Mouse (Mus musculus) midbrain, embryonic 11.5 days (tissue): ENCODE data around the gene Slain1. TPM values are rescaled to one million over a fixed set of nuclear protein-coding genes. Genes with fewer than 3 reads are reported as not detected.

Experiments
- ATAC-seq: fragments of 200-750 bp; cut with Nextera tagmentation; 2 replicates; pipeline ENCODE4 v1.8.0; 2017; ENCODE audit warnings: moderate TSS enrichment, moderate library complexity; ENCODE audit not compliant: low FRiP score
- DNase-seq: peaks from one replicate; pipeline ENCODE4 v3.0.0; 2015; ENCODE audit warnings: low spot score; ENCODE audit errors: missing footprints
- H3K27ac ChIP-seq: fragments of 300-500 bp; sonication (generic); 2 replicates; pipeline ENCODE4 v1.5.1; 2014; ENCODE audit warnings: low read depth, low read length
- H3K27me3 ChIP-seq: fragments of 300-500 bp; sonication (generic); 2 replicates; pipeline ENCODE4 v1.6.1; 2014; ENCODE audit warnings: mild to moderate bottlenecking, low read length, moderate library complexity, mixed read lengths; ENCODE audit not compliant: control insufficient read depth, insufficient read depth
- H3K36me3 ChIP-seq: fragments of 300-500 bp; sonication (generic); 2 replicates; pipeline ENCODE4 v1.6.1; 2014; ENCODE audit warnings: mild to moderate bottlenecking, low read length, moderate library complexity, mixed read lengths; ENCODE audit not compliant: control insufficient read depth, insufficient read depth
- H3K4me1 ChIP-seq: fragments of 300-500 bp; sonication (generic); 2 replicates; pipeline ENCODE4 v1.6.1; 2014; ENCODE audit warnings: low read length; ENCODE audit not compliant: control insufficient read depth, insufficient read depth
- H3K4me2 ChIP-seq: fragments of 300-500 bp; sonication (generic); 2 replicates; pipeline ENCODE4 v1.6.1; 2014; ENCODE audit warnings: mild to moderate bottlenecking, moderate library complexity
- H3K4me3 ChIP-seq: fragments of 300-500 bp; sonication (generic); 2 replicates; pipeline ENCODE4 v1.5.1; 2014; ENCODE audit warnings: low read depth, low read length
- H3K9ac ChIP-seq: fragments of 300-500 bp; sonication (generic); 2 replicates; pipeline ENCODE4 v1.6.1; 2014; ENCODE audit warnings: low read length
- H3K9me3 ChIP-seq: fragments of 300-500 bp; sonication (generic); 2 replicates; pipeline ENCODE4 v1.6.1; 2016; ENCODE audit warnings: low read length; ENCODE audit not compliant: control insufficient read depth
- WGBS: fragments of 180-500 bp; shearing (Covaris S2); extraction: QIAGEN DNeasy Blood & Tissue Kit; methylation state at CpG from one replicate; pipeline ENCODE4 v1.1.7; 2014; 5-methylcytosine and 5-hydroxymethylcytosine counted together
- polyA plus RNA-seq: library from polyadenylated mRNA; unstranded; fragments of >200 nt; fragmentation: Nextera tagmentation; extraction: Ambion mirVana; gene quantifications from 2 replicates; pipeline ENCODE4 v1.2.1, GENCODE M21; 2014

The Slain1 gene
- polyA plus RNA-seq, 1 experiment from 2014 or later: 16.0 TPM

DNA sequence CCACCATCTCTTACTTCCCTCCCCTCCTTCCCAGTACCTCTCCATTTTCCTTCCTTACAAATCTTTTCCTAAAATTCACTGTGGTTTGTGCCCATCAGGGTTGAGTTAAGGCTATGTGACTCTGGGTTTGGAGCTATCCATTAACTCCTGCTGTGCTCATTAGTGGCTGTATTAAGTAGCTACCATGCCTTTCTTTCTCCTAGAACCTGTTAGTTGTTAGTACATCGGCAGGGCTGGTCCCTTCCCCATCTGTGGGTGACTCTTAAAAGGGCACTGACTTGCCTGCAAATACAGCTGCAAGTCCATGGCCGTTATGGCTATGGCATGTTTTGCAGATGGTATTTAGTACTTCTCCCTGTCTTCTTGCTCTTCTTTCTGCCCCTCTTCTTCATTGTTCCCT is 58.6 kb downstream of the Slain1 start:
- no peaks in the 10 kb centered on the region for H3K4me1 ChIP-seq
- no peak overlapping the region for H3K9ac ChIP-seq
- no peak overlapping the region for H3K4me2 ChIP-seq
- ATAC-seq (no peak), DNase-seq (no peak)
- H3K9me3 ChIP-seq: no peaks in the 10 kb centered on the region
- WGBS: 73% methylated on average over 2 of the region's 2 CpGs
- peaks cover 3% of the 10 kb centered on the region; the same call in 1 of the 2 replicates for H3K36me3 ChIP-seq
- H3K27me3 ChIP-seq: no peaks in the 10 kb centered on the region
- no peak overlapping the region for H3K4me3 ChIP-seq
- H3K27ac ChIP-seq: no peak overlapping the region

DNA sequence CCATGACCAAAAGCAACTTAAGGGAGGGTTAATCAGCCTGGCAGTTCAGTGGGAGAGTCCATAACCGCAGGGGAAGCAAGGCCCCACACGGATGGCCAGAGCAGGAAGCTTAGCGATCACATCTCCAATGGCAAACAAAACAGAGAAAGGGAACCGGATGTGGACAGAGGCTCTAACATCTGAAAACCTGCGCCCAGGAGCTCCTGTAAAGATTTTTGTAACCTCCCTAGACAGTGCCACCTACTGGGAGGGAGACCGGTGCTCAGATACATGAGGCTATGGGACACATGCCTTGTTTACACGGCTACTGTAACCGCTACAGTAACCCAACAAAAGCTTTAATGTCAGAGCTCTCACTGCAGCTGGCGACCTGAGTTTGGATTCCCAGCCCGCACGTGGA is 59.2 kb downstream of the Slain1 start:
- H3K4me2 ChIP-seq: no peak overlapping the region
- H3K4me3 ChIP-seq: no peak overlapping the region
- no peaks in the 10 kb centered on the region for H3K9me3 ChIP-seq
- no peak for DNase-seq
- ATAC-seq: no peak
- H3K27ac ChIP-seq: no peak overlapping the region
- no peaks in the 10 kb centered on the region for H3K27me3 ChIP-seq
- WGBS: 89% methylated on average over 11 of the region's 11 CpGs
- peaks cover 3% of the 10 kb centered on the region; the same call in 1 of the 2 replicates for H3K36me3 ChIP-seq
- H3K9ac ChIP-seq: no peak overlapping the region
- H3K4me1 ChIP-seq: no peaks in the 10 kb centered on the region

DNA sequence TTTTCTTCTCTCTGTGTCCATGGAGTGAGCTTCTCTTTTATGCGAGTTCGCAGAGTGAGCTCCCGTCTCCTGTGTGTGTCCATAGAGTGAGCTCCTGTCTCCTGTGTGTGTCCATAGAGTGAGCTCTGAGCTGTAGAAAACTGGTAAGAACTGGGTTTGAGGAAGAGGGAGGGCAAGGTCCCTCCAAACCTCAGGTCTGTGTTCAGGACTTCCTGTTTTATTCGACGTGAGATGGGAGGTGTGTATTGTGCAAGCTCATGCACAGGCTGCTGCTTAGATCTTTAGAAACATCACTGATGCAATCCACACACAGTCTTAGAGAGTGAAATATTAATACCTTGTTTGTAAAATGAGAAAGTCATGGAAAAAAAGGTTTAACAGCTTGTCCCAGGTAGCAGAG is 63.0 kb downstream of the Slain1 start:
- no peaks in the 10 kb centered on the region for H3K4me1 ChIP-seq
- H3K4me2 ChIP-seq: no peak overlapping the region
- no peak for ATAC-seq
- H3K36me3 ChIP-seq: no peaks in the 10 kb centered on the region
- DNase-seq: no peak
- H3K9ac ChIP-seq: no peak overlapping the region
- no peak overlapping the region for H3K4me3 ChIP-seq
- no peaks in the 10 kb centered on the region for H3K9me3 ChIP-seq
- H3K27ac ChIP-seq: no peak overlapping the region
- 89% methylated on average over 5 of the region's 5 CpGs for WGBS
- no peaks in the 10 kb centered on the region for H3K27me3 ChIP-seq

DNA sequence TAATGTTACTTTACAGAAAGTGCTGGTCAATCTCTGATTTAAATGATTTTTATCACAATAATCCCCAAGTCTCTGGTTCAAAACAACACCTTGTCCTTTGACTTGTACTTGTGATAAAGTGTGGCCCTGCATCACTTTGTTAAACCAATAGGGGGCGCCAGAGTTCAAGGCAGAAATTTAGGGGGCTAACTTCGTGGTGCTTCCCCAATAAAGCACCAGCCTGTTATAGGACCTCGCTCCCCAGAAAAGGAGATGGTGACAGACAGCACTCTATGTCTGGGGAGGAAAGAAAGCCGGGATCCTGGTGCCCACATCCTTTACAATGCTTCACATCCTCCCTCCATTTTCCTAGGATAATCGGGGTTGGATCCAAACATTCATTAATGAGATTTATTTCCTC is 67.5 kb downstream of the Slain1 start:
- Histone ChIP-seq H3K4me3 (no peak overlapping the region), H3K27me3 (no peaks in the 10 kb centered on the region), H3K4me2 (no peak overlapping the region), H3K27ac (no peak overlapping the region), H3K36me3 (no peaks in the 10 kb centered on the region), H3K9ac (no peak overlapping the region), H3K9me3 (no peaks in the 10 kb centered on the region), H3K4me1 (peaks cover 8% of the 10 kb centered on the region)
- DNase-seq (peak; percentile 85), ATAC-seq (no peak)
- WGBS: 39% methylated on average over 5 of the region's 5 CpGs

DNA sequence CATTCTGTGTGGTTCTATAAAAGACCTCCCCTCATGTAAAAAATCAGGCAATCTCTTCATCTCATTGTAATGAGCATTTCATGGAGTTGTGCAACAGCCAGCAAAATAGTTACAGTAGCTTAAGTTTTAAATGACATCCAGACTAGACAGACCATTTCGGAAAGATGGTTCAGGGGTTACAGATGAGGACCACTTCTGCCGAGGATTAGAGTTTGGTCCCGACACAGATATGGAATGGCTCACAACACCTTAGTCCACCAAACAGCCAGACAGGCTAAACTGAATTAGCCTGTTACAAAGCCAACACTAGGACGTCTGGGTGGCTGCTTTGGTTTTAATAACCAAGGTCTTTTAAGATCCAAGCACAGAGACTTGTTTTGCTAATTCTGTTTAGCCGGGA is 68.0 kb downstream of the Slain1 start:
- Histone ChIP-seq H3K36me3 (no peaks in the 10 kb centered on the region), H3K27me3 (no peaks in the 10 kb centered on the region), H3K27ac (no peak overlapping the region), H3K9me3 (no peaks in the 10 kb centered on the region), H3K4me3 (no peak overlapping the region), H3K4me1 (peaks cover 8% of the 10 kb centered on the region), H3K4me2 (no peak overlapping the region), H3K9ac (no peak overlapping the region)
- DNase-seq (peak; percentile 83), ATAC-seq (no peak)
- WGBS: 70% methylated on average over 5 of the region's 5 CpGs

DNA sequence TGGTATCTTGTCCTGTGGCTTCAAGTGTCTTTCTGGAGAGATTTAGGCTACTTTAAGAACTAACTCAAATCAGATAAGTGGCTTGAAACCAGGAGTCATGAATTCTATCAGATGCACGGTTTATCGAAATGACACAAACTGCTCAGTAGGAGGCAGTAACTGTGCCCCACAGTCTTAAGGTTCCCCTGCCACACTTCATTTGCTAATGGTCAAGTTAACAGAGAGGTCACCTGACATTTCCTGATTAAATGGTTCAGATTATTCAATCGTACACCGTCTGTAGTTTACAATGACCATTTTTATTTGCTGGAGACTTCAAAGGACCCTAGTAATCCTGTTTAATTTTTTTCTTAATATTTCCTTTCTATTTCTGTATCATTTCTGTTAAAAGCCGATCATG is 68.4 kb downstream of the Slain1 start:
- Histone ChIP-seq H3K27ac (no peak overlapping the region), H3K27me3 (no peaks in the 10 kb centered on the region), H3K9ac (no peak overlapping the region), H3K4me3 (no peak overlapping the region), H3K4me1 (peaks cover 8% of the 10 kb centered on the region), H3K4me2 (no peak overlapping the region), H3K9me3 (no peaks in the 10 kb centered on the region), H3K36me3 (no peaks in the 10 kb centered on the region)
- ATAC-seq: no peak
- 35% methylated on average over 5 of the region's 5 CpGs for WGBS
- DNase-seq: peak; percentile 86

DNA sequence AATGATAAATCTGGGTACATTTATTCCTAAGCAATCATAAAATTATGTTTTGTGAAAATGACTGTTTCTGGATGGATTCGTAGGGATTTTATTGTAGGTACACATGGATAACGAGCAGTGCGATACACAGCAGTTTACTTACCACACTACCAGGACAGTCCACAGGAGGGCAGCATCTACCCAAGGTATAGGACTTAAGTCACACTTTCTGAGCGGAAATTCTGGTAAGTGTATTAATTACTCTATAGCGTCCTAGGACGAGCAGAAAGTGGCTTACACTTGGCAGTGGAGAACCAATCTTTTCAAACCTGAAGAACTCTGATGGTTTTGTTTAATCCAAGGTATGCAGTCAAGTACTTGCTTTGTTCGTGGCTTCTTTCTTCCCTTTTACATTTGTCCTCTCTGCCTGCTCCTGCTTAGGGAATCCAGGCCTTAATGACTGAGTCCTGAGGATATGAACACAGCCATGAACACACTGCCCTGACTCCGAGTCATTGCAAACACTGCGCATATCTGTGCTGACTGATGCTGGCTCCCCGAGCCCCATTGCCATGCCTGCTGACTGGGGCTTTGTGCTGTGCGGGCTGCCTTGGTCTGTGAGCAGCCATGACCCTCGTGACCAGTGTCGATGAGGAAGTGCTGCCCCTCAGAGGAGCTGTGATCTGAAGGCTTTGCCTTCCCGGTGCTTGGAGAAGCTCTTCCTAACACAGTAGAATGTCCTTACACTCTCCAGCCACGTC is 69.0 kb downstream of the Slain1 start:
- no peak overlapping the region for H3K4me3 ChIP-seq
- ATAC-seq: peak; percentile 81
- WGBS: 13% methylated on average over 15 of the region's 15 CpGs

DNA sequence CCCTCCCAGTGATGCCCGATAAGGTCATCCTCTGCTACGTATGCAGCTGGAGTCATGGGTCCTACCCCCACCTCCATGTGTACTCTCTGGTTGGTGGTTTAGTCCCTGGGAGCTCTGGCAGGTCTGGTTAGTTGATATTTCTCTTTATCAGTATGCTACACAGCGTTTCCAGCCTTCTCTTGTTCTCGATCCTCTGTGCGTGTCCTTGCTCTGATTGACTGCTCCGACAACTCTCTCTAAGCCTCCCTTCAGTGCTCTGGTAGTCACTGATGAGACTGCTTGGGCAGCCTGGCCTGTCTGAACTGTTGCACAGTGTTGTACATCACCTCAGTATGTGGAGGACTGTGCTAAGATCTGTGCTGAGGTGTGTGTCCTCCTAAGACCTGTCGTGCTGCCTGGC is 70.1 kb downstream of the Slain1 start:
- Histone ChIP-seq H3K27ac (no peak overlapping the region; the same call in 1 of the 2 replicates), H3K9ac (no peak overlapping the region), H3K9me3 (no peaks in the 10 kb centered on the region), H3K4me2 (no peak overlapping the region), H3K27me3 (no peaks in the 10 kb centered on the region), H3K36me3 (no peaks in the 10 kb centered on the region), H3K4me3 (no peak overlapping the region), H3K4me1 (peaks cover 8% of the 10 kb centered on the region)
- DNase-seq (peak; percentile 85), ATAC-seq (peak; percentile 59)
- WGBS: 63% methylated on average over 7 of the region's 7 CpGs

More for the DNA sequence above, 69.0 kb downstream of the Slain1 start:
- peaks cover 8% of the 10 kb centered on the region for H3K4me1 ChIP-seq
- no peaks in the 10 kb centered on the region for H3K36me3 ChIP-seq
- H3K27me3 ChIP-seq: no peaks in the 10 kb centered on the region
- H3K9ac ChIP-seq: peak overlapping the region; percentile 61
- peak; percentile 99 for DNase-seq
- peak overlapping the region; percentile 67 for H3K27ac ChIP-seq
- H3K9me3 ChIP-seq: no peaks in the 10 kb centered on the region
- peak overlapping the region; percentile 33 for H3K4me2 ChIP-seq

DNA sequence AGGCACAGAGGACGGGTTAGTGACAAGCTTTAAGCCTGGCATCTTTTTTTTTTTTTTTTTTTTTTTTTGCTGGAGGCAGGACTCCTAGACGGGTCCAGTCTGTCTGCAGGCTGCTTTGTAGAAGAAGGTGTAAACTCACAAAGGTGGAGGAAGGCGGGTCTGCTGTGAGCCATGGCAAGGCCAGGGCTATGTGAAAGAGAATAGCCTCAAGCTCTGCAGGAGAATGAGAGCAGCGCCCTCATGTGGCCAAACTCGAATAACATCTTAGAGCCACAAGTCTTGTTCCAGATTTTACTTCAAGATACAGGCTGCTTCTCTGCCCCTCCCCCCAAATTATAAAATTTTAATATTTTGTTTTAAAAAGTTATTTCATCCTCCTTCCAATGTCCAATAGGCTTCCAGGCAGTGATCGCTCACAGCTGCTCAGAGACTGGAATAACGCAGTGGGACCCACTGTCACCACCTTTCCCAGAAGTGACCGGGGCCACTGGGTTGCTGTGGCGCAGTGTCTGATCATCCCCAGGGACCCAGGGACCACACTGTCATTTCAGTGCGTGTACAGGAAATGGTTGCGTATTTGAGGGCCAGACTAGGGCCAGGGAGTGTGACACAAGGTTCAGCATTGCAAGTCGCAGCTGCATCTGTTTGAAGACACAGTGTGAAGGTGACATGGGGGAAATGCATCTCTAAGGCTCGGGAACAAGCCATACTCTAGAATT is 70.8 kb downstream of the Slain1 start:
- Histone ChIP-seq H3K4me1 (peaks cover 8% of the 10 kb centered on the region), H3K4me3 (no peak overlapping the region), H3K9me3 (no peaks in the 10 kb centered on the region), H3K4me2 (no peak overlapping the region), H3K27ac (no peak overlapping the region; the same call in 1 of the 2 replicates), H3K27me3 (no peaks in the 10 kb centered on the region), H3K9ac (no peak overlapping the region), H3K36me3 (no peaks in the 10 kb centered on the region)
- ATAC-seq (peak; percentile 63), DNase-seq (peak; percentile 97)
- 52% methylated on average over 13 of the region's 13 CpGs for WGBS
